Mouse (Mus musculus): Measurements from ENCODE around the gene Adgrb2. TPM values are rescaled to one million over a fixed set of nuclear protein-coding genes. Genes with fewer than 3 reads are reported as not detected.
A peak's percentile ranks its signal among the peaks of the same experiment; 100 is the strongest.

Adgrb2 gene
- polyA plus RNA-seq, 1 experiment: 0.08 TPM

GRCm38 (mm10) chr4:130050056-130050824 is 65.6 kb downstream of the Adgrb2 start:
- no peak overlapping the region for H3K4me3 ChIP-seq
- H3K27me3 ChIP-seq (ENCODE audit: control insufficient read depth, insufficient read depth, insufficient read length): no peaks in the 10 kb centered on the region
- no peaks in the 10 kb centered on the region for H3K36me3 ChIP-seq (ENCODE audit: control insufficient read depth, insufficient read depth)
- peak overlapping the region; percentile 64 for H3K4me2 ChIP-seq (ENCODE audit: low read depth)
- TF ChIP-seq REST (IDR thresholded peaks at IDR 0.05; ENCODE audit: insufficient read depth, insufficient read length) (no peak), TCF12 (IDR thresholded peaks at IDR 0.05; ENCODE audit: insufficient read depth, poor library complexity, severe bottlenecking) (no peak), MYOG (IDR thresholded peaks at IDR 0.05; ENCODE audit: control insufficient read depth in 1 of 3, insufficient read depth in 1 of 3, insufficient read length in 2 of 3, low read depth in 2 of 3) (no peak), POLR2A (IDR thresholded peaks at IDR 0.05; ENCODE audit: insufficient read length, low read depth) (no peak), POLR2AphosphoS2 (IDR thresholded peaks at IDR 0.05; ENCODE audit: insufficient read length, low read depth) (no peak), SRF (IDR thresholded peaks at IDR 0.05; ENCODE audit: control insufficient read depth, insufficient read length, low read depth) (peak; percentile 87), USF1 (IDR thresholded peaks at IDR 0.05; ENCODE audit: low read depth) (no peak), MYOD1 (IDR thresholded peaks at IDR 0.05; ENCODE audit: control insufficient read depth in 1 of 3, insufficient read length in 2 of 3, low read depth in 2 of 3) (no peak), MAX (IDR thresholded peaks at IDR 0.05; ENCODE audit: low read depth) (no peak), E2F4 (IDR thresholded peaks at IDR 0.05; ENCODE audit: insufficient read depth) (no peak), TCF3 (IDR thresholded peaks at IDR 0.05; ENCODE audit: insufficient read length, low read depth) (no peak), CEBPB (IDR thresholded peaks at IDR 0.05; ENCODE audit: insufficient read depth, poor library complexity, severe bottlenecking) (peak; percentile 76)
- no peak overlapping the region for H3ac ChIP-seq (ENCODE audit: control insufficient read depth, insufficient read length)
- H3K79me2 ChIP-seq (ENCODE audit: control insufficient read depth, insufficient read depth): no peaks in the 10 kb centered on the region

GRCm38 (mm10) chr4:130052283-130052682 is 67.6 kb downstream of the Adgrb2 start:
- Histone ChIP-seq H3K27me3 (ENCODE audit: control insufficient read depth, insufficient read depth, insufficient read length) (no peaks in the 10 kb centered on the region), H3K4me3 (no peak overlapping the region), H3K4me2 (ENCODE audit: low read depth) (no peak overlapping the region), H3K36me3 (ENCODE audit: control insufficient read depth, insufficient read depth) (no peaks in the 10 kb centered on the region), H3K79me2 (ENCODE audit: control insufficient read depth, insufficient read depth) (no peaks in the 10 kb centered on the region), H3ac (ENCODE audit: control insufficient read depth, insufficient read length) (no peak overlapping the region)
- TF ChIP-seq E2F4 (IDR thresholded peaks at IDR 0.05; ENCODE audit: insufficient read depth) (no peak), TCF12 (IDR thresholded peaks at IDR 0.05; ENCODE audit: insufficient read depth, poor library complexity, severe bottlenecking) (no peak), REST (IDR thresholded peaks at IDR 0.05; ENCODE audit: insufficient read depth, insufficient read length) (no peak), CEBPB (IDR thresholded peaks at IDR 0.05; ENCODE audit: insufficient read depth, poor library complexity, severe bottlenecking) (no peak), POLR2A (IDR thresholded peaks at IDR 0.05; ENCODE audit: insufficient read length, low read depth) (no peak), MYOG (IDR thresholded peaks at IDR 0.05; ENCODE audit: control insufficient read depth in 1 of 3, insufficient read depth in 1 of 3, insufficient read length in 2 of 3, low read depth in 2 of 3) (no peak), MYOD1 (IDR thresholded peaks at IDR 0.05; ENCODE audit: control insufficient read depth in 1 of 3, insufficient read length in 2 of 3, low read depth in 2 of 3) (no peak), MAX (IDR thresholded peaks at IDR 0.05; ENCODE audit: low read depth) (no peak), TCF3 (IDR thresholded peaks at IDR 0.05; ENCODE audit: insufficient read length, low read depth) (no peak), POLR2AphosphoS2 (IDR thresholded peaks at IDR 0.05; ENCODE audit: insufficient read length, low read depth) (no peak), SRF (IDR thresholded peaks at IDR 0.05; ENCODE audit: control insufficient read depth, insufficient read length, low read depth) (no peak), USF1 (IDR thresholded peaks at IDR 0.05; ENCODE audit: low read depth) (no peak)

GRCm38 (mm10) chr4:130053111-130053510 is 68.4 kb downstream of the Adgrb2 start:
- no peaks in the 10 kb centered on the region for H3K79me2 ChIP-seq (ENCODE audit: control insufficient read depth, insufficient read depth)

GRCm38 (mm10) chr4:130054727-130055126 is 70.1 kb downstream of the Adgrb2 start:
- Histone ChIP-seq H3K4me3 (no peak overlapping the region), H3ac (ENCODE audit: control insufficient read depth, insufficient read length) (no peak overlapping the region), H3K4me2 (ENCODE audit: low read depth) (no peak overlapping the region), H3K36me3 (ENCODE audit: control insufficient read depth, insufficient read depth) (no peaks in the 10 kb centered on the region), H3K79me2 (ENCODE audit: control insufficient read depth, insufficient read depth) (no peaks in the 10 kb centered on the region), H3K27me3 (ENCODE audit: control insufficient read depth, insufficient read depth, insufficient read length) (no peaks in the 10 kb centered on the region)
- TF ChIP-seq MYOD1 (IDR thresholded peaks at IDR 0.05; ENCODE audit: control insufficient read depth in 1 of 3, insufficient read length in 2 of 3, low read depth in 2 of 3) (no peak), CEBPB (IDR thresholded peaks at IDR 0.05; ENCODE audit: insufficient read depth, poor library complexity, severe bottlenecking) (no peak), REST (IDR thresholded peaks at IDR 0.05; ENCODE audit: insufficient read depth, insufficient read length) (no peak), USF1 (IDR thresholded peaks at IDR 0.05; ENCODE audit: low read depth) (no peak), POLR2A (IDR thresholded peaks at IDR 0.05; ENCODE audit: insufficient read length, low read depth) (no peak), E2F4 (IDR thresholded peaks at IDR 0.05; ENCODE audit: insufficient read depth) (no peak), TCF3 (IDR thresholded peaks at IDR 0.05; ENCODE audit: insufficient read length, low read depth) (no peak), MYOG (IDR thresholded peaks at IDR 0.05; ENCODE audit: control insufficient read depth in 1 of 3, insufficient read depth in 1 of 3, insufficient read length in 2 of 3, low read depth in 2 of 3) (no peak), MAX (IDR thresholded peaks at IDR 0.05; ENCODE audit: low read depth) (no peak), POLR2AphosphoS2 (IDR thresholded peaks at IDR 0.05; ENCODE audit: insufficient read length, low read depth) (no peak), TCF12 (IDR thresholded peaks at IDR 0.05; ENCODE audit: insufficient read depth, poor library complexity, severe bottlenecking) (no peak), SRF (IDR thresholded peaks at IDR 0.05; ENCODE audit: control insufficient read depth, insufficient read length, low read depth) (no peak)

More at GRCm38 (mm10) chr4:130053111-130053510, 68.4 kb downstream of the Adgrb2 start:
- no peak overlapping the region for H3K4me3 ChIP-seq
- no peak overlapping the region for H3K4me2 ChIP-seq (ENCODE audit: low read depth)
- H3K27me3 ChIP-seq (ENCODE audit: control insufficient read depth, insufficient read depth, insufficient read length): no peaks in the 10 kb centered on the region
- H3K36me3 ChIP-seq (ENCODE audit: control insufficient read depth, insufficient read depth): no peaks in the 10 kb centered on the region
- no peak overlapping the region for H3ac ChIP-seq (ENCODE audit: control insufficient read depth, insufficient read length)
- TF ChIP-seq SRF (IDR thresholded peaks at IDR 0.05; ENCODE audit: control insufficient read depth, insufficient read length, low read depth): no peak
- no peak for TF ChIP-seq POLR2A (IDR thresholded peaks at IDR 0.05; ENCODE audit: insufficient read length, low read depth)
- TF ChIP-seq MYOG (IDR thresholded peaks at IDR 0.05; ENCODE audit: control insufficient read depth in 1 of 3, insufficient read depth in 1 of 3, insufficient read length in 2 of 3, low read depth in 2 of 3): no peak
